Mouse (Mus musculus): Measurements from ENCODE around the gene Cd9. TPM values are rescaled to one million over a fixed set of nuclear protein-coding genes. Genes with fewer than 3 reads are reported as not detected.

Gene Cd9
- total RNA-seq, 2 experiments from 2014 or later, result 25.1 to 52.1 TPM

GRCm38 (mm10) chr6:125478135-125479128, 16.2 kb downstream of the Cd9 start:
- ATAC-seq (replicated peaks; ENCODE audit: low FRiP score, poor library complexity, severe bottlenecking), result no peak

GRCm38 (mm10) chr6:125476826-125477589, 17.6 kb downstream of the Cd9 start:
- no peak for ATAC-seq (replicated peaks; ENCODE audit: low FRiP score, poor library complexity, severe bottlenecking)

DNA sequence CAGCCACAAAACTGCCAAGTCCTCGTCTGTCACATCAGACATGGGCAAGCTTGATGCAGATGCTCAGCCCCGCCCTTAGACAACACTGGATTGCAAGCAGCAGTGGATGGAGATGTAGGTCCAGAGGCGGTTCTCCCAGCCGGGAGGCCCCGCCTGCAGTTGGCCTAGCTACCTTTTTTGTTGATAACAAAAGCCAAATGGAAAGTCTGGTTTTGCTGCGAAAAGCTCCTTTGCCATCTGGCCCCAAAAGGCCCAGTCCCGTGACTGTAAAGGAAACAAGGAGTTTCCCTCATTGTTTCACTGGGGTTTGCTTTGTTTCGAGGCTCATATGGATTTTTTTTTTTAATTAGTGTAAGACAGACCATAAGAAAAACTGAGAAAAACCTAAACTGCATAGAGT, 18.5 kb downstream of the Cd9 start:
- ATAC-seq (replicated peaks; ENCODE audit: low FRiP score, poor library complexity, severe bottlenecking), result no peak

DNA sequence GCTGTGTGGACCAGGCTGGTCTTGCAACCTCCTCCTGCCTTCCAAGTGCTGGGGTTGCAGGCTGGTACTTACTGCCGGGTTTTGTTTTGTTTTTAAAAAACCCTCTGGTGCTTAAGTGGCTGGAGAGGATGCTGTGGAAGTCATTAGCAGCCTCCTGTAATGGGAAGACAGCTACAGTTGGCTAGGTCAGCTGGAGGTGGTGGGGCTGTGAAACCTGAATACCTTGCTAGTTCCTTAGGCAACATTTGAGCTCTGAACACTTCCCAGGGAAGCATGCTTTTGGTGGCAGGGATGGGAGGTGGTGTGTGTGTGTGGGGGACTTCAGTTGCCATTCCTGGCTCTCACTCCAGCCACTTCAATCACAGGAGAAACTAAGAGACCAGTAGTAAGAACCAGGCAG, 19.4 kb downstream of the Cd9 start:
- no peak for ATAC-seq (replicated peaks; ENCODE audit: low FRiP score, poor library complexity, severe bottlenecking)

- ATAC-seq (replicated peaks; ENCODE audit: low FRiP score, poor library complexity, severe bottlenecking), result peak; percentile 52
These were observed 20.7 kb downstream of the Cd9 start for GRCm38 (mm10) chr6:125473939-125474338.

GRCm38 (mm10) chr6:125473321-125473721, 21.3 kb downstream of the Cd9 start:
- peak; percentile 93 for ATAC-seq (replicated peaks; ENCODE audit: low FRiP score, poor library complexity, severe bottlenecking)

DNA sequence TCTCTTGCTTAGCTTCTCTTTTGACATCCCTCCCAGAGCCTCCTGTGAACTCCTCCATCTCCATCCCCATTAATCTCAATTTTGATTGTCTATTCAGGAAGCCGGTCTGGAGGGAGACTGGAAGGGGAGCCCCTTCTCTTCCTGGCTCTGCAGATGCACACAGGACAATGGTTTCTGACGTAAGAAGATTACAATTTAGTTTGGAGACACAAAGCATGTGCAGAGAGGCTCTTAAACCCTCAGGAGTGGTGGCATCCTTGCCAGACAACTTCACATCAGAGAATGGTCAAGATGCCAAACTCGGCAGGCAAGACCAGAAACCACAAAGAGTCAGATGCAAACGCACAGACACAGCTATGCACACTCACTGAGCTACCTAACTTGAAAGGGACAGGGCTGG, 22.7 kb downstream of the Cd9 start:
- ATAC-seq (replicated peaks; ENCODE audit: low FRiP score, poor library complexity, severe bottlenecking), result no peak

DNA sequence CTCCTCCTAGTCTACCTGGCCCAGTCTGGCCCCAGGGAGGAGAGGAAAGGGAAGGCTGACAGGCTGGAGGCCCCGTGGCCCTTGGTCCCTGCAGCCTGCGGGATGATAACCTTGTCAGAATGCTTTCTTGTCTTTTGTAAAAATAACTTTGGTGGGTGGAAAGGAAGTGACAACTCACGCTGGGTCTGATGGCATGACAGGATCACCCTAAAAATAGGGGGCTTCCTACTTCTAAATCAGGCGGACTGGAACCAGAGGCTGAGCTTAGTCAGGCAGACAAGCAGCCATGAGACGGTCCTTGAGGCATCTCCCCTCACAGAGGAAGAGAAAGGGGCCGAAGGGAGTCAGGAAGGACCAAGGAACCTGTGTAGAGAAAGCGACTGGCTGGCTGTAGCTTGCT, 23.3 kb downstream of the Cd9 start:
- no peak for ATAC-seq (replicated peaks; ENCODE audit: low FRiP score, poor library complexity, severe bottlenecking)

- ATAC-seq (replicated peaks; ENCODE audit: low FRiP score, poor library complexity, severe bottlenecking), result no peak
These were observed 24.0 kb downstream of the Cd9 start for GRCm38 (mm10) chr6:125470616-125471015.

DNA sequence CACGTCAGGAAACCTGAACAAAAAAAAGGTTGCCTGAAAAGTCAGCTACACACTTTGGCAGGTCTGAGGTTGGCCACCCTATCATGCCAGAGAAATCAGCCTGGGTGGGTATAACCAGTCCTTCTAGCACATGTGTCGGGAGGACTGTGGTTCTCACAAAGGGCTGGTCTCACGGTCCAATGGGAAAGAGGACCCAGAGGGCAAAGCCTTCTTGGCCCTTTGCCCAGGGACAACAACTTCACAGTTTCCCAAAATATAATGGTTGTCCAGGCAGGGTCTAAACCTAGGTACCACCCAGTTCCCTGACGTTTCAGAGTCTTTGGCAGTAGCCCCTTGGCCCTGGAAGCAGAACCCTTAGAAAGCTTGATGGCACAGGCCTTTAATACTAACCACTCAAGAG, 25.4 kb downstream of the Cd9 start:
- no peak for ATAC-seq (replicated peaks; ENCODE audit: low FRiP score, poor library complexity, severe bottlenecking)

DNA sequence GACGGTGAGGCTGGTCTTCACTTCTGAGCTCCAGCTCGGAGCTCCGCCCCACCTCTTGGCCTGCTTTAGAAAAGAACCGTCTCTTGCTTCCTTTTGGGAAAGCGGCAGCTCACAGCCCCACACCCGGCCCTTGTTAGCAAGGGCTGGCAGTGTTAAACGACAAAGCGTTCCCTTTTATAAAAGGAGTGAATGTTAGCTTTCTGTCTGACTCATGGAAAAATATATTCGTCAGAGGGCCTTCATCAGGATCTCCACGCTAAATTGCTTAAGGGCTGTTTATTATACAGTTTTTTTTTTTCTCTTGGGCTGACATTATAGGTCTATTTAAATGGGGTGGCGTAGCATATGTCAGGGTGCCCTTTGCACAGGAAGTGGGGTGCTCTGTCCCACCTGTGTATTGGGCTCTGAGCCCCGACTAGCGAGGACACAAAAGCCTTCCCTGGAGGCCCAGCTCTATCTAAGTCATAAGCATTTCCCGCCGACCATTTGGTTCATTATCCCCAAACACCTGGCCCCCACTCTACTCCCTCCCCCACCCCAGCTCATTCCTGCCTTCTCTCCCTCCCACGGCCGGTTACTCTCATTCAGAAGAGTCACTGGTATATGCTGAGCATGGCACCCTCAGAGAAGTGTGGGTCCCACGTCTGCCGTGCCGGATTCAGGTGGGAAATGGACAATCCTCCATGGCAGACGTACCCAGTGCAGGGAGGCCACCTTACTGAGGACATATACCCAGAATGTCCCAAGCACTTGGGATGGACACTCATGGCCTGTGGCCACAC, 26.2 kb downstream of the Cd9 start:
- no peak for ATAC-seq (replicated peaks; ENCODE audit: low FRiP score, poor library complexity, severe bottlenecking)

- no peak for ATAC-seq (replicated peaks; ENCODE audit: low FRiP score, poor library complexity, severe bottlenecking)
These were observed 27.3 kb downstream of the Cd9 start for GRCm38 (mm10) chr6:125467301-125467715.

GRCm38 (mm10) chr6:125462312-125462711, 32.3 kb downstream of the Cd9 start:
- ATAC-seq (replicated peaks; ENCODE audit: low FRiP score, poor library complexity, severe bottlenecking), result no peak

- ATAC-seq (replicated peaks; ENCODE audit: low FRiP score, poor library complexity, severe bottlenecking), result no peak
These were observed 32.8 kb downstream of the Cd9 start for GRCm38 (mm10) chr6:125461788-125462187.

DNA sequence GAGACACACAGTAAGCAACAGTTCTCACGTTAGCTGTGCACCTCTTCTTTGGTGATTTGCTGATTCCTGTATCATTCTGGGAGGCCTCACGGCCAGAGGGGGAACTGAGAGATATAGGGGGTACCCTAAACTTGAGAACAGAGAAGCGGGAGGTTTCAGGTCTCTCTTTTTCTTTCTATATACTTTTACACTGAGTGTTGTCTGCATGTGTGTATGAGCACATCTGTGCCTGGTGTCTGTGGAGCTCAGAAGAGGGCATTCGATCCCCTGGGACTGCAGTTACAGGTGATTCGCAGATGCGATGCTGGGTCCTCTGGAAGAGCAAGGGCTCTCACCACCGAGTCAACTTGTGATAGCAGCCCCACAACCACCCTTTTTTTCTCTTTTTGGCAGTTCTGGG, 33.3 kb downstream of the Cd9 start:
- no peak for ATAC-seq (replicated peaks; ENCODE audit: low FRiP score, poor library complexity, severe bottlenecking)

- no peak for ATAC-seq (replicated peaks; ENCODE audit: low FRiP score, poor library complexity, severe bottlenecking)
These were observed 34.0 kb downstream of the Cd9 start for GRCm38 (mm10) chr6:125460589-125460988.

GRCm38 (mm10) chr6:125459903-125460302, 34.7 kb downstream of the Cd9 start:
- no peak for ATAC-seq (replicated peaks; ENCODE audit: low FRiP score, poor library complexity, severe bottlenecking)

GRCm38 (mm10) chr6:125455806-125456520, 38.6 kb downstream of the Cd9 start:
- ATAC-seq (replicated peaks; ENCODE audit: low FRiP score, poor library complexity, severe bottlenecking), result no peak

DNA sequence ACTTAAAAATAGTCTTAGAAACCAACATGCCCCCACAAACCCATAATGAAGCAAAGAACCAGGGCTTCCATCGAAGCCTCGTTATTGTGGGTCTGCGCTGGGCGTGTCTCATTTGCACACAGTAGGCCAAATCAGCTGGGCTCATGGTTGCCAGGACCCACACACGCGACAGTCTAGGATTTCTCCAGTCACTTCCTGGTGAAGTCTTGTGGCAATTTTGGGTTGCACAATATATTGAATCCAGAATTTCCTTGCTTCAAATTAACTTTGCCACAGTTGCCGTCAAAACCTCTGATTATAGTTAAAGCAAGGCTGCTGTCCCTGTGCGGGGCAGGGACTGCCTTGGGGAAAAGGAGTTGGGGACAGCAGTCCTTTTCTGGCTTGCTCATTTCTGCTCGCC, 39.9 kb downstream of the Cd9 start:
- ATAC-seq (replicated peaks; ENCODE audit: low FRiP score, poor library complexity, severe bottlenecking), result no peak
